Mouse (Mus musculus) WW6 (cell line): ENCODE data around the gene C130032M10Rik.
A peak's percentile ranks its signal among the peaks of the same experiment; 100 is the strongest.

ENCODE experiments used
- DNase-seq: peaks from one replicate; pipeline ENCODE4 v3.0.0-alpha.2; 2013; ENCODE audit warnings: low read depth, low spot score

Gene C130032M10Rik

GRCm38 (mm10) chr9:114515364-114515763 lies at the start of gene C130032M10Rik:
Gene C130032M10Rik (plus strand): TSS chr9:114515697.
- no peak for DNase-seq

DNA sequence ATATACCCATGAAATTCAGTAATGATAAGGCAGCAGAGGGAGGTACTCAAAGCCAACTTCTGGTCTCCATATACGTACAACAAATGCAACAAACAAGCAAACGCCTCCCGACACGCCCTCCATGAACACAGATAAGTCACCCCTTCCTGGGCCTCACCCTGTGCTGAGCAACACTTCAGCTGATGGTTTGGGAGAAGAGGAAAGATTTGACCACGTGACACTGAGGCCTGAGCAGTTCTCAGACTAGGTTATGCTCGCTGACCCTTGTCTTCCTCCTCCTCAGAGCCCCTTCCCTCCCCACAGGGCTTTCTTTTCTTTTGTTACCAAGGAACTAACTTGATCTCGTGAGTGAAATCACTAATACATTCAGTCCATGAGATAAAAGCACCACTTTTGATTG lies 48.6 kb upstream of the C130032M10Rik start:
- DNase-seq = no peak

DNA sequence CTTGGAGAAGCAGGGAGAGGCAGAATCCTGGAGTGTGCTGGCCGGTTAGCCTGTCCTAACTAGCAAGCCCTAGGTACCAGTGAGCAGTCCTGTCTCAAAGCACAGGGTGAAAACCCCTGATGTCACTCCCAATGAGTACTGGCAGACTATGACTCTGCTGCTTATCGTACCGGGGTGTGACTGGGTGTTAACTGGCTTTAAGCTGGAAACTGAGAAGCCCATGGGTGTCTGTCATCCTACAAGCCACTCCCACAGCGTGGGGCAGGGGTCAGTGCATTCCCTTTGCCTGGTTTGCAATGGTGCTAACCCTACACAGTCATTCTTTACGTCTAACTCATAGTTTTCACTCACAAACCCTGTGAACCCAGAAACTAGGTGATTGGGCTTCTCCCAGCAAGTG lies 47.3 kb upstream of the C130032M10Rik start:
- DNase-seq = no peak

DNA sequence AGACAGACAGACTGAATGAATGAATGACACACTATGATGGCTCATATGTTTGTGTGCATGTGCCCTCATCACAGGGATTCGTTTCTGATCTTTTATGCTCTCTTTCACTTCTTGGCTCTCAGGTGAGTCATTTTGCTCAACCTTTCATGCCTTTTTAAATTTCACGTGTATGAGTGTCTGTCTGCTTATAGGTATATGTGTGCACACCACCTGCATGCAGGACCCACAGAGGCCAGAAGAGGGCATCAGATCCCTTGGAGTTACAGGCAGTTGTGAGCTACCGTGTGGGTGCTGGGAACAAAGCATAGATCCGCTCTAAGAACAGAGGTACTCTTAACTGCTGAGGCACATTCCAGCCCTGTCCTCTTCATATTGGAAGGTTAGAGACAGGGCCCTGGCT lies 46.8 kb upstream of the C130032M10Rik start:
- DNase-seq = no peak

DNA sequence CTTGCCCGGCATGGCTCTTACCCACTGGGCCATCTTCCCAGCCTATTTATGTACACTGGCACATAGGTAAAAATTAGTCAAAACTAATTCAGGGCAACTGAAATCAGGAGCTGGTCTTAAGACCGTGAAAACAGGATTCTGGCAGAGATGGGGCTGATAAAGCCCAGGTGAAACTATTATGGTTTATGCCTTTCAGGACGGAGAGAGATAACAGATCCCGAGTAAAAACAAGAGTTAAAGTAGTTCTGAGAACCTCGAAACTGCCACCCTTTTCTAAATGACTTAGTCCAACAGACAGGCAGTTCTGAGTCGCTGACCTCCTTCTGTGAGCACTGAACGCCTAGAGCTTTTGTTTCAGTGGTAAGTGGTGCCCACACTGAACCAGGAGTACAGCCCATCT lies 43.6 kb upstream of the C130032M10Rik start:
- DNase-seq = no peak

DNA sequence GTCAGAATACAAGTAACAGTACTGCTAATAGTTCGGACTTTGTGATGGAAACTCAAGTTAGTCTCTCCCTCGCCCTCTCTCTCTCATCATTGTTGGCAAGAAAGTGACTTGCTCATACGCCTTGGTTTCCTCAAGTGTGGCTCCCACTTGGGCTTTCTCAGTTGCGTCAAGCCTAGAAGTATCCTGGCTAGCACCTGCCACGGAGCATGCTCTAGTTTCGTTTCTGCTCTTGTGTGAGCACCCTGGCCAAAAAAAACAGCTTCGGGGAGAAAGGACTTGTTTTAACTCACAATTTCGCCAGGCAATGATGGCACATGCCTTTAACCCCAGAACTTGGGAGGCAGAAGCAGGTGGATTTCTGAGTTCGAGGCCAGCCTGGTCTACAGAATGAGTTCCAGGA lies 38.5 kb upstream of the C130032M10Rik start:
- DNase-seq = no peak

GRCm38 (mm10) chr9:114480940-114481339 lies 34.6 kb upstream of the C130032M10Rik start:
- DNase-seq = no peak

DNA sequence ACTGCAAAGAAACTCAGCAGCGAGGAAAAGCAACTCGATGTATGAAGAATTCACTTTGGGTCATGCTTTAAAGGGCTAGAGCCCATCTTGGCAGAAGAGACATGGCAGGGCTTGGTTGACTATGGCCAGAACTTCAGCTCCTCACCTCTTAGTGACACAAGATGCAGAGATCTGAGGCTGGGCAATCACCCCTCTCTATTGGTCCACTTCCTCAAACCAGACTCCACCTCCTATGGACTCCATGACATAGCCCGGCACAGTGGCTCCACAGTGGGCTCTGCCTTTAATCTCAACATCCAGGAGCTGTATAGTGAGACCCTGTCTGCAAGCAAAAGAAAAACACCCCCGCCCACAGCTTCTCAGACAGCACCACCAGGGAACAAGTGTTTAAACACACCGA lies 30.7 kb upstream of the C130032M10Rik start:
- DNase-seq = no peak

GRCm38 (mm10) chr9:114486808-114487207 lies 28.7 kb upstream of the C130032M10Rik start:
- no peak for DNase-seq

GRCm38 (mm10) chr9:114487481-114488258 lies 27.8 kb upstream of the C130032M10Rik start:
- DNase-seq = no peak

GRCm38 (mm10) chr9:114496469-114496868 lies 19.0 kb upstream of the C130032M10Rik start:
- DNase-seq = no peak

DNA sequence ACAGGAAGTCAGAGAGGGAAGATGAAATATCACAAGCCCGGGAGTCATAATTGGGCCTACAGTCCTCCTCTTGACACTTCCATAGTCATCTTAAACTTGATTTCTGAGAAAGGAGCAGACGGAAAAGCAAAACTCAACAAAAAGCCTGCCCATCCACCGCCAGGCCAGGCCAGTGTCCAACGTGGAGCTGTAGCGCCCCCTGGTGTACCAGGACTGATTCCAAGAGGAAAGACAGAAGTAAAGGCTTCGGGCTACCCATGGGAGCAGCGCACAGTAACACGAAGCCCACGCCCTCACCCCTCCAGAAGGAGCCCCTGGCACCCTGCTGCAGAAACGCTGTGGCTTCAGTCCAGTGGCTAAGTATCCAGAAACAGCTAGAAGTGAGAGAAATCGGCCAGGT lies 17.3 kb upstream of the C130032M10Rik start:
- peak; percentile 83 for DNase-seq

DNA sequence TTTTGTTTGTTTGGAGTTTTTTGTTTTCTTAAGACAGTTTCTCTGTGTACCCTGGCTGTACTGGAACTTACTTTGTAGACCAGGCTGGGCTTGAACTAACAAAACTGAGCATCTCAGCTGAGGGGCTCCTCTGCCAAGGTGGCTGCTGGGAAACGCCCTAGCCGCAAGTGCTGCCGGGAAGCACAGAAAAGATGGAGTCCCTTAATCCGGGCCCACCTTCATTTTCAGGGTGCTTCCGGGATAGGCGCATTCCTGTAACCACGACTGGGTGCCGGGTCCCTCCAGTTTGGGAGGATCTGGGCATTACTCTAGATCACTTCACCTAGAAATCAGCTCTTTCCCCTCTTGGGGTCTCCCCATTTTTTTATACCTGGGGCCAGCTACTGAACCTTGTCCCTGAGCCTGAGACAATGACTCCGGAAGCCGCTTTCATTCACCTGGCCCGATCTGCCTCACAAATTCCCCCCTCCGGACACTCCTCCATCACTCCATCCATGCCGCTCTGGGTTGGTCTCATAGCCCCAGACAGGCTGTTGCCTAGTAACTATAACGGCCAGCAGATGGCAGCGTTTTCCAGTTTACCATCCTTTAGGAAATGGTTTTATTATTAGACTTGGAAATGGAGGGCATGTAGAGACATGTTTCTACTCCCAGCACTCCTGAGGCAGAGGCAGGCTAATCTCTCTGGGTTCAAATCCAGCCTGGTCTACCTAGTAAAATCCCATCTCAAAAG lies 15.5 kb upstream of the C130032M10Rik start:
- peak; percentile 86 for DNase-seq

- no peak for DNase-seq
These were observed 14.4 kb upstream of the C130032M10Rik start for GRCm38 (mm10) chr9:114501111-114501510.

DNA sequence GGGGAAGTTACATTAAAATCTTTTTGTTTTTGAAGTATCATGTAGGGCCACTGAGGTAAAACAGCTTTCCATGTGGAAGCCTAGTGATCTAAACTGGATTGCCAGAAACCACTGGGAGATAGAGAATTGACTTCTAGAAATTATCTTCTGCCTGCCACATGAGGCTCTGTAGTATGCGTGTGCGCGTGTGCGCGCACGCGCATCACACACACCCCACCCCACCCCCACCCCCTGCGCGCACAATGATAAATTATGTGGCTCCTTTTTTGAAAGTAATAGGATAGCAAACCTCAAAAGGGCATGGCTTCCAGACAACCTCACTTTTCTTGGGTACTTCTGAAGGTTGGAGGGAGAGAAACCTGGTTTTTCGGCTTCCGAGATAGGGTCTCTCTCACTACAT lies 13.6 kb upstream of the C130032M10Rik start:
- DNase-seq = no peak

GRCm38 (mm10) chr9:114502711-114503427 lies 12.6 kb upstream of the C130032M10Rik start:
- DNase-seq = no peak

- DNase-seq = no peak
These were observed 10.7 kb upstream of the C130032M10Rik start, which contains the start of gene Ccr4 for GRCm38 (mm10) chr9:114504816-114505215. Gene Ccr4 (minus strand): TSS chr9:114504916.

DNA sequence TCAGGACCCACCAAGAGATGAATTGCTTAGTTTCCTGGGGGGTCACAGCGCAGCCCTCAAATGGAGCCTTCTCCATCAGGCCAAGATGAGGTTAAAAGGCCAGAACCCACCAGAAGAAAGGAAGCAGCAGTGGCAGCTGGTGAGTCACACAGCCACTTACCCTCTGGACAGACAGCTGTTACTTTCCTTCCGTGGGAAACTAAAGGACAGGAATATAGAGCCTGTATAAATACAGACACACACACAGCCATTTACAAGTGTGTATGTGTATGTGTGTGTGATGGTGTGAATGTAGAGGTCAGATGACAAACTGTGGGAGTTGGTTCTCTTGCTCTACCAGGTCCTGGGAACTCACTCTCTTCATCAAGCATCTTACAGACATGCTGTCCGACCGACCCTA lies 8.9 kb upstream of the C130032M10Rik start:
- no peak for DNase-seq

DNA sequence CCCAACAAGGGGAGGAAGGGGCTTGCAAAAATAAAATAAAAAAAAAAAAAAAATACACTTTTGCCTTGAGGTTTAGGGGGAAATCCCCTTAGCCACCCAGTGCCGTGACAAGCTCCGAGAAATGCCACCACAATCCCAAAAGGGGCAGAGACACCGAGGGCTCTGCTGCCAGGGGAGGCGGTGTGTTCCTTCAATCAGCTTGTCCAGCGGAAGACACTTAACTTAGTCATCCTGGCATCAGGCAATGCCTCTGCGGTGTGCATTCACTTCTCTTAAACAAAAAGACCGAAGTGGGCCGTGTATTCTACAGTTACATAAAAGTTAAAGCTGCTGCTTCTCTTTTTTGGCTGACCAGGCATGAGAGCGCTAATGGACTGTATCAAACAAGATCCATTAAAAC lies 8.1 kb upstream of the C130032M10Rik start:
- no peak for DNase-seq

- DNase-seq = no peak
These were observed 5.7 kb upstream of the C130032M10Rik start for GRCm38 (mm10) chr9:114509785-114510184.

DNA sequence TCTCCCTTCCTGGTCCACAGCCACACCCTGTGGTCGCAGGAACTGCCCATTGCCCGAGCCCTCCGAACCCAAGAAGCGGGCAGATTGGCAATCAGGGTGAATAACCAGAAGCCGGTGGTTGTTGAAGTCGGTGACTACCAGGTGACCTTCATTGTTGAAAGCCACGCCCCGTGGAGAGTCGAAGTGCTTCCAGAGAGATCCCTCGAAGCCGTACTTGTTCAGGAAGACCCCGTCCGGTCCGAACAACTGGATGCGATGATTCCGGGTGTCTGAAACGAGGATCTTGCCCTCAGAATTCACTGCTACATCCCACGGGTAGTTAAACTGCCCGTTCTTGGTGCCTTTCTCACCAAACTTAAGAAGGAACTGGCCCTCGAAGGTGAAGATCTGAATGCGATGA lies 2.7 kb upstream of the C130032M10Rik start:
- no peak for DNase-seq

GRCm38 (mm10) chr9:114517924-114518497 lies 2.5 kb downstream of the C130032M10Rik start:
- no peak for DNase-seq
